Mouse (Mus musculus): ENCODE results near the gene Acan.

GRCm38 (mm10) chr7:79058546-79058945 lies 5.3 kb downstream of the Acan start:
- no peak for TF ChIP-seq POLR2A (IDR thresholded peaks at IDR 0.05; ENCODE audit: extremely low read depth, insufficient read depth, low read length)
- no peak for TF ChIP-seq CTCF (IDR thresholded peaks at IDR 0.05; ENCODE audit: low read depth, low read length)
